Mouse (Mus musculus) B cell, adult 2 months (primary cell): ENCODE data around the gene Cadps2.

Source experiments
- DNase-seq, 2 experiments: peaks; one replicate each; pipeline ENCODE4 v3.0.0; 2022

Gene Cadps2

GRCm38 (mm10) chr6:23758249-23758648, 81.0 kb downstream of the Cadps2 start:
- DNase-seq = no peak

- DNase-seq = no peak
These were observed 90.4 kb downstream of the Cadps2 start for GRCm38 (mm10) chr6:23748823-23749222.

- no peak for DNase-seq
These were observed 99.2 kb downstream of the Cadps2 start for GRCm38 (mm10) chr6:23740010-23740409.

GRCm38 (mm10) chr6:23732750-23733149, 106.5 kb downstream of the Cadps2 start:
- no peak for DNase-seq

GRCm38 (mm10) chr6:23728620-23729019, 110.6 kb downstream of the Cadps2 start:
- DNase-seq = no peak

- DNase-seq = no peak
These were observed 115.5 kb downstream of the Cadps2 start for GRCm38 (mm10) chr6:23723697-23724096.

- DNase-seq = no peak
These were observed 118.8 kb downstream of the Cadps2 start for GRCm38 (mm10) chr6:23720401-23720800.

- DNase-seq = no peak
These were observed 131.7 kb downstream of the Cadps2 start for GRCm38 (mm10) chr6:23707506-23707905.

- no peak for DNase-seq
These were observed 138.3 kb downstream of the Cadps2 start for GRCm38 (mm10) chr6:23700879-23701278.

- DNase-seq = no peak
These were observed 161.0 kb downstream of the Cadps2 start for GRCm38 (mm10) chr6:23678172-23678571.

GRCm38 (mm10) chr6:23655036-23655435, 184.2 kb downstream of the Cadps2 start, which contains the start of gene Rnf148:
Rnf148 (minus strand) TSS chr6:23655136.
- DNase-seq = no peak

- no peak for DNase-seq
These were observed 189.0 kb downstream of the Cadps2 start, which contains the start of gene Rnf133 for GRCm38 (mm10) chr6:23650205-23650604. Rnf133 (minus strand) TSS chr6:23650305.

GRCm38 (mm10) chr6:23648732-23649131, 190.5 kb downstream of the Cadps2 start:
- no peak for DNase-seq

- DNase-seq = no peak
These were observed 191.5 kb downstream of the Cadps2 start for GRCm38 (mm10) chr6:23647627-23648247.

GRCm38 (mm10) chr6:23637081-23637480, 202.1 kb downstream of the Cadps2 start:
- DNase-seq = no peak

- DNase-seq = no peak
These were observed 204.0 kb downstream of the Cadps2 start for GRCm38 (mm10) chr6:23635208-23635607.

- DNase-seq = no peak
These were observed 205.2 kb downstream of the Cadps2 start for GRCm38 (mm10) chr6:23634016-23634415.

- DNase-seq = no peak
These were observed 208.8 kb downstream of the Cadps2 start for GRCm38 (mm10) chr6:23630465-23630864.

- no peak for DNase-seq
These were observed 264.1 kb downstream of the Cadps2 start for GRCm38 (mm10) chr6:23575102-23575501.

- DNase-seq = no peak
These were observed 265.5 kb downstream of the Cadps2 start for GRCm38 (mm10) chr6:23573750-23574149.

- no peak for DNase-seq
These were observed 266.8 kb downstream of the Cadps2 start for GRCm38 (mm10) chr6:23572401-23572800.

- DNase-seq = no peak
These were observed 269.5 kb downstream of the Cadps2 start for GRCm38 (mm10) chr6:23569686-23570085.

GRCm38 (mm10) chr6:23568688-23569087, 270.5 kb downstream of the Cadps2 start:
- DNase-seq = no peak

- no peak for DNase-seq
These were observed 271.6 kb downstream of the Cadps2 start for GRCm38 (mm10) chr6:23567651-23568050.

- DNase-seq = no peak
These were observed 289.3 kb downstream of the Cadps2 start for GRCm38 (mm10) chr6:23549874-23550273.
